Mouse (Mus musculus) ovary, postnatal 14 days (tissue): ENCODE data around the gene Mpo.

Source experiments
- DNase-seq: peaks from one replicate; pipeline ENCODE4 v3.0.0; 2022; ENCODE audit warnings: low spot score

Gene Mpo

GRCm38 (mm10) chr11:87793460-87793859 is at the start of gene Mpo:
Gene Mpo, plus strand, starts transcription at chr11:87793581.
- no peak for DNase-seq

GRCm38 (mm10) chr11:87743691-87744090 is 49.7 kb upstream of the Mpo start:
- DNase-seq, result no peak

DNA sequence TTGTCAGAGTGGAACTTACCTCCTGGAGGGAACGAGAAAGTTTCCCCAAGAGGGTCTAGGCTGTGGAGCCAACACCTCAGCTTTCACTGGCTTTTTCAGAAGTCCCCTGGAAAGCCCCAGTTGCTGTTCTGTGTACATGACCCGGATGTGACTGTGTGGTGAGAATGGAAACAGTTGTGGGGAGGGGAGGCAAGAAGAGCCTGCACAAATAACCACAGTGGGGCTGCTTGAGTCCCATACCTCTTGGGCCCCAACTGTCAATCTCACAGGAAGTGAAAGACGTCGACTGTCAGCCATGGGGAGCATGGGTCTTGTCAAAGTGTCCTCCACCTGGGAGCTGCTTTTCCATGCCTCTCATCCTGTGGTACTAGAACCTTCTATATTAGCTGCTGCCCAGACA is 48.4 kb upstream of the Mpo start:
- no peak for DNase-seq

DNA sequence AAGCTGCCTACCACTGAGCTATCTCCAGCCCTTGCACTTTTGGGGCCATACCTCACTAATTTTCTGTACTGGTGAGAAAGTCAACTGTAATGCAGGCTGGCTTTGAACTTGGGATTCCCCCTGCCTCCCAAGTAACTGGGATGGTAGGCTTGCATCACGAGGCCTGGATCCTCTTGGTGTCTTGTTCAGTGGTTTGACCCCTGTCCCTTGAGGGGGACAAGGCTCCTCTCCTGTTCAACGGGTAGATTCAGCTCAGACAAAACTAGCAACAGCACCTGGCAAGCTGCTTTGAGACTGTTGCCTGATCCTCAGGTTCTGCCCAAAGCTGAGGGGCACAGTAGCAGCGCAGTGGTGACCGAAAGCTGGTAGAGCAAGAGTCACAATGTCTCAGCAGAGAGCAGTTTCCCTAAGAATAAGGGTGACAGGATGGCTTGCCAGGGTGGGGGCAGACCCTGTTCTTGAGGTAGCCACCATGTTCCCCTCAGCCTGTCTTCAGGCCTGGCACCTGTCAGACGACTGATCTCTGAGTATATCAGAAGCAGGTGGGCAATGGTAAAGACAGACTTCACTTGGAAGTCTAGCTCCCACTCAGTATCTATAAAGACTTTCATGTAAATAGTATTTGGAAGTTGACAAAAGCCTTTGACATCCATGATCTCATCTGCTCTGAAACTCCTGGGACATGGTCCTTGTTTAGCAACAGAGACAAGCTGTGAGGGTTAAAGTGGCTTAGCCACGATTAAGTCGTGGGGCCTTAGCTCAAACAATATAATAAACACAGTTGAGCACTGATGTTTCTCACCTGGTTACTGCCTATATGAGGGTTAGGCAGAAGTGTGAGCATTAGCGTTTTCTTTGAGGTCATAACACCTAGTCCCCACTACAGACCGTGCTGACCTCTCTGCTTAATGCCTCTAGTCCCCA is 47.5 kb upstream of the Mpo start:
- DNase-seq, result no peak

DNA sequence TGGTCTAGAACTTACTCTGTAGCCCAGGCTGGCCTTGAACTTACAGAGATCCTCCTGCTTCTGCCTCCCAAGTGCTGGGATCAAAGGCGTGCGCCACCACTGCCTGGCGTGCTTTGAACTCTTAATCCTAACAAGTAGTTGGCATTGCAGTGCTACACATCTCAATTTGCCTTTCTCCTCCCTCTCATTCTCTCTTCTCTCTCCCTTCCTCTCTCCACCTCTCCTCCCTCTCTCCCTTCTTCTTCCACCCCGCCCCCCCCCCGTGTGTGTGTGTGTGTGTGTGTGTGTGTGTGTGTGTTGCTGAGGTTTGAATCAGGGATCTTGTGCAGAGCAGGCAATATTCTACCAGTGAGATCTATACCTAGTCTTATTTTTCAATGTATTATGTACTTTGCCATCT is 46.1 kb upstream of the Mpo start:
- DNase-seq, result no peak

GRCm38 (mm10) chr11:87747716-87748115 is 45.7 kb upstream of the Mpo start:
- DNase-seq, result no peak

- no peak for DNase-seq
Observed at GRCm38 (mm10) chr11:87748132-87749119, 45.0 kb upstream of the Mpo start.

DNA sequence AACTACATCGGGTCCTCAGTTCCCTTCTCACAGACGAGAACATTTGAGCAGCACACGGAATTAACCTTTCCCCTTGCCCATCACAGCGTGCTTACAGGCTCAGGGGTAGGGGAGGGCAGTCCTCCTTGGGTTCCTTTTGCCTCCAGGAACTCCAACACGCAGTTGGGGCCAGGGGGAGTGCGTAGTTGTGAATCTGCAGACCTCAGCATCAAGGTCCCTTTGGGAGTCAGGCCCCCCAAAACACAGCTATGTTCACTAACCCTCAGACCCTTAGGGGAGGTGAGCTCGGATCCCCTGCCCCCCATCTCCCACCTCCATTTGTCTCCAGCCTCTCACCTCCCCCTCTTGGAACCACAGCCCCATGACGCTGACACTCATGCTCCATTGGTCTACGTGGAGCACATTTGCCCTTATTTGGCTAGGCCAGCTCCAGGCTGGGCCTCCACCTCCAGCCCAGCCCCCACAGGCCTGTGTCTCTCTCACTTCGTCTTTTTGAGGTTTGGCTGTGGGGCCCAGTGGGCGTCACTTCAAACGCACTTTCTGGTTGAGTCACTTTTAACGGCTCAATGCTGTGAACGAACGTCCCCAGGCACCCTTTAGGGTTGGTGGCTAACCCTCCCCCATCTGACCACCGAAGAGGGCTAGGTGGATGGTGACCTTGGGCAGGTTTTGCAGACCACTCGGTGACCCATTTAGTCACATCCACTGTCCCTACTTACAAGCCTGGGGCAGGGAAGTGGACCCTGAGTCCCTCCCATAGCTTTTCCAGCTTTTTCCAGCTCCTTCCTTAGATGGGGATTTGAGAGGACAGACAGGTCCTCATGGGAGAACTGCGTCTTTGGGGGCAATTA is 44.0 kb upstream of the Mpo start:
- no peak for DNase-seq

DNA sequence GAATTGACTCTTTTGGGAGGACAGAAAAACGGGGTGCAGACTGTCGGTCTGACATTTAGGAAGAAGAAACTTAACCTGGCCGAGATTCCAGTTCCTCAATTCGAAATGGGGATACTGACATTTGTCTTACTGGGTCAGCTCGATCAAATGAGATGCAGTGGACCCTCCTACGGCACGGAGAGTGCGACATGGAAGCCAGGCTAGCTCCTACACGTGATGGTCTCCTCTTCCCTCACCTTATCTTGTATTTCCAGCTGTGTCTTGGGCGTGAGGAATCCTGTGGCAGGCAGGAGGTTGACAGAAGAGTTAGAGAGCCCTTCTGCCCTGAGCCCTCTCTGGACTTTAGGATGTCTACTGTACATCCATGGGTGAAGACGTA is 43.3 kb upstream of the Mpo start:
- DNase-seq, result no peak

- DNase-seq, result no peak
Observed at GRCm38 (mm10) chr11:87750521-87750920, 42.9 kb upstream of the Mpo start.

DNA sequence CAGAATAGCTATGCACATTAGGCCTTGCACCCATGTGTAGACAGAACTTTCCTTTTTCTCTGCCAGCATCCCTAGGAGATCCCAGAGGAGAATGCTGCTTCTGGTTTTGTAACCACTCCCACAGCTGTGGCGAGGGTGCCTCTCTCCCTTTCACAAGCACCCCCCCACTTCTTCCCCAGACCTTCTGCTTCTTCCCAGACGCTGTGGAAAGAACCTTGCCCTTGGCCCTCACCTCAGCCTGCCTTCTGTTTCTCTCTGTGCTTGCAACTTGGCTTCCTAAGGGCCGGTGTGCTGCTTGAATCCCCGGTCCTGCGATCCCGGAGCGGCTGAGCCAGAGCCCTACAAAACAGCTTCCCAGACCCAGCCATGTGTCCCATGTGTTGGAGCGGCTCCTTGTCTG is 42.4 kb upstream of the Mpo start:
- no peak for DNase-seq

DNA sequence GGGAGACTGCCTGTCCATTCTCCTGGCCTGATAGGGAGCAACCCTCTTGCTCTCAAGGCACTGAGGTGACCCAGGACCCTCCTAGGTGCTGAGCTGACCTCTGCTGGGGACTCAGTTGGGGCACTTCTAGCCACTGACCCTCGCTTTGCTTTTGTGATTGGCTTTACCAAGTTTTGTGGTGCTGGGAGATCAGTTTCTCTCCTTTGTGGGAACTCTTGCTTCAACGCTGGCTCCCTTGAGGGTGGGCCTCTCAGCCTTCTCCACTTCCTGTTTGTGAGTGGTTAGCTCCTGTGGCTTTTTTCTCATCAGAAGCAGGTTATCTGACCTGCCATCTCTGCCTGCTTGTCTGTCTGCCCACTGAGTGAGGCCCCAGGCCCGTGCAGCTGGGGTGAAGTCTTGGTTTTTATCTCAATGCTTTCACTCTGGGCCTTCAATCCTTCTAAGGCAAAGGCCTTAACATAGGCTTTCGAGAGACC is 41.9 kb upstream of the Mpo start:
- no peak for DNase-seq

DNA sequence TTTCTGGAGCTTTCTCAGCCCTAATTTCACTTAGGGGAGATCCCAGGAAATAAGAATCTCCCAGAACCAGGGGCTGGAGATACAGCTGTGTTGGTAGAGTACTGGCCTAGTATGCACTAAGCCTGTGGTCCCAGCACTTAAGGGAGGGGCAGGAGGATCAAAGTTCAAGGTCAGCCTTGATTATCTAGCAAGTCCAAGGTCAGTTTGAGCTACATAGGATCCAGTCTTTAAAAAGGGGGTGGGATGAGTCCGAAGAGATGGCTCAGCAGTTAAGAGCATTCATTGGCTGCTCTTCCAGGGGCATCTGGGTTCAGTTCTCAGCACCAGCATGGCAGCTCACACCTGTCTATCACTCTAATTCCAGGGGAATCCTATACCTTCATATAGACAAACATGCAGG is 41.1 kb upstream of the Mpo start:
- DNase-seq, result no peak

DNA sequence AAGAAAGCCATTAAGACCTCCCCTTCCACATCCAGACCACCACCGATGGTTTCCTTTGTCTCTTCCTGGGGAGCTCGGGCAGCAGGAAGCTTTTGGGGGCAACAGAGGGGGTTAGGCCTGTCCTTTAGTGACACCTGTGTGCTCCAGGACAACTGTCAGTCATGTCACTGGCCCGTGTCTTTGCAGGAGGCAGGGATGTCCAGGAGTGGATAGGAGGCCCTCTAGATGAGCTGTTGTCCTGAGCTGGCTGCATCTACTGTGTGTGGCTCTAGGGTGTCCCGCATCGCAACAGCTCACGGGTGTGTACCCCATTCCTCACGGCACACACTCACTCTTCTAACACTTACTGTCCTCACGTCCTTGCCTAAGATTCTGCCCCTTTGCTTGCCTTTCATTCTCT is 40.1 kb upstream of the Mpo start:
- no peak for DNase-seq

DNA sequence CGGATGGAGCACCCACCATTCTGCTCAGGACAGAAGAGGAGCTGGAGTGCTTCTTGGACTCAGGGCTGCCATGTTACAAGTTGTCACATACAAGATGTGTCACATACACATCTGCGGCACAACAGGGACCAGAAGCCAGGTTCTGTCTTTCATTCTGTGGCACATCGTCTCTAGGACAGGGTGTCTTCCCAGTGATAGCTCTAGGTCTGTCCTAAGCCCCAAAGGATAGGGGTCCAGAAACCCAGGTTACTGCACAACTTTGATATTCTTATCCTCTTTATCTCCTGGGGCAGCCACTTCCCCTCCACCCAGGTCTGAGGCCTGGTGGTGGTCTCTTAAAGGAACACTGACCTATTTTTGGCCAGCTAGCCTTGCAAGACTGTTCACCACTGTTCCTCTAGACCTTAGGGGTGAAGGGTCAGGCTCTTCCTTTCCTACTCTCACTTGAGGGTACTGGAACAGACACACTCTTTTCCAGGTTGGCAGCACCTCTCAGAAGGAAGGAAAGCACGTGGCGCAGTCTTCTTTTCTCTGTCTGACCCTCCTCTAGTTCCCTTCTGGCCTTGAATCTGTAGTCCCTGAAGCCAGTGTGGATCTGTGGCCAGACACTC is 39.4 kb upstream of the Mpo start:
- DNase-seq, result no peak

DNA sequence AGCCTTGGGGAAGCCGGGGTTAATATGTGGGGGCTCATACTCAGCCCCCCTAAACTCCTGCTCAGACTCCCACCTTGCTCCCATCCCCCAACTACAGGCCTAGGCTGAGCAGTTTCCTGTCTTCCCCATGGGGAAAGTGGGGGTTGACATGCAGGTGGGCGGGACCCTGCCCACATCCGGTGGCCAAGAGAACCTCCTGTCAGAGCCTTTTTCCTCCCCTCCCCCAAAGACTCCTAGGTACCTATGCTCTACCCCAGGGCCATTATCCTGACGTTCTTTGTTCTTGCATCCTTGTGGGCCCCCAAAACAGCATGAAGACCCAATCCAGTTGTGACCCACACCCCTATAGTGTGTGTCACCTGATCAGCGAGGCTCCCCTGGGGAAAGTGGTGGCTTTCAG is 38.8 kb upstream of the Mpo start:
- no peak for DNase-seq

DNA sequence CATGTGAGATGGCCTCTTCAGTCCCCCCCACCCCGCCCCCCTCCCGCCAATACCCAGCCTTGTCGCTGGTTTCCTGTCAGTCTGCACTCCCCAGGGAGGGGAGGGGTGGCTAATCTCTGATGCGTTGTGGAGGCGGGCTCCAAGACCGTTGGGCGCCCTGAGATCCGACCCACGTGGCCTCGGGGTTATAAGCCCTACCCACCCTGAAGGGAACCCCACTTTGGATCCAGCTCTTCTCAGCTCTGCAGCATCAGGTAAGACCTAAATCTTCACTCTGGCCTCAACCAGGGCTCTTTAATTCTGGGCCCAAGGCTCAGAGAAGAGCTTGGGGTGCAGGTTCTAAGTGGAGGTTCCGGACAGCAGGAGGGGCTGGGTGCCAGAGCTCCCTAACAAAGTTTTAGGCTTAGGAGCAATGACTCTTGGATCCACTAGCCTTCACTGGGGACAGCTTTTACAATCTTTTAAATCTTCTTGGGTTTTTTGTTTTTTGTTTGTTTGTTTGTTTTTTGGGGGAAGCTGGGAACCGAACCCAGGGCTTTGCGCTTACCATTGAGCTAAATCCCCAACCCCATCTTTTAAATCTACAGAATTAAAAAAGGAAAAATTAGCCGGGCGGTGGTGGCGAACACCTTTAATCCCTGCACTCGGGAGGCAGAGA is 37.9 kb upstream of the Mpo start:
- no peak for DNase-seq

GRCm38 (mm10) chr11:87756251-87756820 is 37.0 kb upstream of the Mpo start:
- no peak for DNase-seq

GRCm38 (mm10) chr11:87757001-87757954 is 36.1 kb upstream of the Mpo start:
- DNase-seq, result no peak
